Mouse (Mus musculus) megakaryocyte, embryonic 14.5 days (primary cell): ENCODE measurements around the gene Fras1.

ENCODE experiments used
- FLI1 ChIP-seq: IDR thresholded peaks from 2 replicates; pipeline ENCODE4 v1.6.1; 2012; ENCODE audit warnings: low read length, inconsistent platforms, mixed read lengths
- GATA1 ChIP-seq: IDR thresholded peaks from 3 replicates; pipeline ENCODE4 v1.6.1; 2012; ENCODE audit warnings: mixed read lengths, low read length, inconsistent platforms, borderline replicate concordance

GRCm38 (mm10) chr5:96454422-96454821 lies 80.7 kb downstream of the Fras1 start:
- TF ChIP-seq GATA1 (no peak), FLI1 (no peak)
